Mouse (Mus musculus) forebrain, embryonic 12.5 days (tissue): ENCODE measurements around the gene Igflr1. TPM values are rescaled to one million over a fixed set of nuclear protein-coding genes. Genes with fewer than 3 reads are reported as not detected.

Experiments used
- ATAC-seq: fragments of 200-750 bp; cut with Nextera tagmentation; 2 replicates; pipeline ENCODE4 v1.8.0; 2017; ENCODE audit warnings: moderate TSS enrichment; ENCODE audit not compliant: low FRiP score
- H3K27ac ChIP-seq: fragments of 300-500 bp; sonication (generic); 2 replicates; pipeline ENCODE4 v1.5.1; 2016; ENCODE audit warnings: mild to moderate bottlenecking
- H3K27me3 ChIP-seq: fragments of 300-500 bp; sonication (generic); 2 replicates; pipeline ENCODE4 v1.6.1; 2016; ENCODE audit warnings: mild to moderate bottlenecking
- H3K36me3 ChIP-seq: fragments of 300-500 bp; sonication (generic); replicated peaks from 2 replicates; pipeline ENCODE4 v1.6.1; 2016; ENCODE audit warnings: mild to moderate bottlenecking
- H3K4me1 ChIP-seq: fragments of 300-500 bp; sonication (generic); 2 replicates; pipeline ENCODE4 v1.6.1; 2016
- H3K4me2 ChIP-seq: fragments of 300-500 bp; sonication (generic); 2 replicates; pipeline ENCODE4 v1.6.1; 2016; ENCODE audit warnings: mild to moderate bottlenecking, moderate library complexity
- H3K4me3 ChIP-seq: fragments of 300-500 bp; sonication (generic); replicated peaks from 2 replicates; pipeline ENCODE4 v1.5.1; 2016; ENCODE audit warnings: mild to moderate bottlenecking
- H3K9ac ChIP-seq: fragments of 300-500 bp; sonication (generic); 2 replicates; pipeline ENCODE4 v1.6.1; 2016; ENCODE audit warnings: mild to moderate bottlenecking
- H3K9me3 ChIP-seq: fragments of 300-500 bp; sonication (generic); 2 replicates; pipeline ENCODE4 v1.6.1; 2016
- WGBS: fragments of 180-500 bp; shearing (Covaris S2); methylation state at CpG from one replicate; pipeline ENCODE4 v1.1.7; 2016; 5-methylcytosine and 5-hydroxymethylcytosine counted together
- polyA plus RNA-seq: library from polyadenylated mRNA; unstranded; fragments of >200 nt; fragmentation: Nextera tagmentation; extraction: Ambion mirVana; gene quantifications from 2 replicates; pipeline ENCODE4 v1.2.1, GENCODE M21; 2016

Igflr1 gene
- polyA plus RNA-seq, 1 experiment from 2014 or later: 5.6 TPM

- Histone ChIP-seq H3K4me1 (no peaks in the 10 kb centered on the region), H3K9me3 (no peaks in the 10 kb centered on the region), H3K27me3 (no peaks in the 10 kb centered on the region), H3K27ac (no peak overlapping the region), H3K4me3 (no peak overlapping the region), H3K36me3 (peaks cover 99% of the 10 kb centered on the region), H3K9ac (no peak overlapping the region), H3K4me2 (no peak overlapping the region)
- ATAC-seq: no peak
- WGBS: 94% methylated on average over 8 of the region's 8 CpGs
Measured at GRCm38 (mm10) chr7:30579950-30580349, 14.7 kb downstream of the Igflr1 start.

- H3K36me3 ChIP-seq: peaks cover 99% of the 10 kb centered on the region
- WGBS: 97% methylated on average over 16 of the region's 16 CpGs
- peaks cover 5% of the 10 kb centered on the region for H3K4me1 ChIP-seq
- H3K4me3 ChIP-seq: no peak overlapping the region
- no peak overlapping the region for H3K27ac ChIP-seq
- no peaks in the 10 kb centered on the region for H3K9me3 ChIP-seq
- no peak for ATAC-seq
- H3K9ac ChIP-seq: no peak overlapping the region
- no peak overlapping the region for H3K4me2 ChIP-seq
- H3K27me3 ChIP-seq: no peaks in the 10 kb centered on the region
Measured at GRCm38 (mm10) chr7:30581547-30581946, 16.3 kb downstream of the Igflr1 start.

GRCm38 (mm10) chr7:30584339-30584738 is 19.1 kb downstream of the Igflr1 start:
- WGBS: 93% methylated on average over 10 of the region's 10 CpGs
- no peak overlapping the region for H3K9ac ChIP-seq
- H3K27ac ChIP-seq: no peak overlapping the region
- no peaks in the 10 kb centered on the region for H3K27me3 ChIP-seq
- no peaks in the 10 kb centered on the region for H3K9me3 ChIP-seq
- no peak for ATAC-seq
- no peak overlapping the region for H3K4me3 ChIP-seq
- H3K36me3 ChIP-seq: peaks cover 74% of the 10 kb centered on the region
- no peak overlapping the region for H3K4me2 ChIP-seq
- peaks cover 18% of the 10 kb centered on the region for H3K4me1 ChIP-seq

GRCm38 (mm10) chr7:30585170-30585569 is 19.9 kb downstream of the Igflr1 start:
- H3K4me3 ChIP-seq: no peak overlapping the region
- no peak overlapping the region for H3K4me2 ChIP-seq
- no peaks in the 10 kb centered on the region for H3K27me3 ChIP-seq
- H3K9me3 ChIP-seq: no peaks in the 10 kb centered on the region
- no peak overlapping the region for H3K27ac ChIP-seq
- no peak for ATAC-seq
- peaks cover 24% of the 10 kb centered on the region for H3K4me1 ChIP-seq
- no peak overlapping the region for H3K9ac ChIP-seq
- 94% methylated on average over 7 of the region's 7 CpGs for WGBS
- peaks cover 66% of the 10 kb centered on the region for H3K36me3 ChIP-seq

GRCm38 (mm10) chr7:30586455-30587020 is 21.3 kb downstream of the Igflr1 start:
- Histone ChIP-seq H3K27ac (no peak overlapping the region), H3K9me3 (no peaks in the 10 kb centered on the region), H3K9ac (peak overlapping the region; percentile 99; the same call in 1 of the 2 replicates), H3K4me2 (peak overlapping the region; percentile 96), H3K4me3 (peak overlapping the region; percentile 99), H3K36me3 (peaks cover 52% of the 10 kb centered on the region), H3K27me3 (no peaks in the 10 kb centered on the region), H3K4me1 (peaks cover 24% of the 10 kb centered on the region)
- no peak for ATAC-seq
- WGBS: 92% methylated on average over 28 of the region's 28 CpGs

- H3K27me3 ChIP-seq: no peaks in the 10 kb centered on the region
- peak overlapping the region; percentile 96 for H3K4me2 ChIP-seq
- peaks cover 27% of the 10 kb centered on the region for H3K4me1 ChIP-seq
- peaks cover 37% of the 10 kb centered on the region for H3K36me3 ChIP-seq
- H3K4me3 ChIP-seq: peak overlapping the region; percentile 99
- no peaks in the 10 kb centered on the region for H3K9me3 ChIP-seq
- peak overlapping the region; percentile 99 for H3K9ac ChIP-seq
- WGBS: under 1% methylated on average over 59 of the region's 67 CpGs
- H3K27ac ChIP-seq: peak overlapping the region; percentile 95
- ATAC-seq: peak; percentile 55
Measured at GRCm38 (mm10) chr7:30587842-30588667, 22.8 kb downstream of the Igflr1 start.

- H3K36me3 ChIP-seq: peaks cover 29% of the 10 kb centered on the region
- H3K9ac ChIP-seq: peak within 1 kb of the TSS; percentile 99
- H3K9me3 ChIP-seq: no peaks in the 10 kb centered on the region
- H3K4me3 ChIP-seq: peak within 1 kb of the TSS; percentile 99
- H3K27me3 ChIP-seq: no peaks in the 10 kb centered on the region
- peak within 1 kb of the TSS; percentile 96 for H3K4me2 ChIP-seq
- WGBS: under 1% methylated on average over 51 of the region's 68 CpGs
- H3K27ac ChIP-seq: peak within 1 kb of the TSS; percentile 95
- peak; percentile 96 for ATAC-seq
- peaks cover 27% of the 10 kb centered on the region for H3K4me1 ChIP-seq
Measured at GRCm38 (mm10) chr7:30588676-30589434, 23.6 kb downstream of the Igflr1 start, which contains the start of gene Kmt2b. TSS of gene Kmt2b (minus strand) at chr7:30588726.

- no peaks in the 10 kb centered on the region for H3K9me3 ChIP-seq
- H3K4me2 ChIP-seq: peak overlapping the region; percentile 96
- peak overlapping the region; percentile 95 for H3K27ac ChIP-seq
- no peaks in the 10 kb centered on the region for H3K27me3 ChIP-seq
- peak overlapping the region; percentile 99 for H3K9ac ChIP-seq
- peak overlapping the region; percentile 99 for H3K4me3 ChIP-seq
- H3K36me3 ChIP-seq: peaks cover 21% of the 10 kb centered on the region
- ATAC-seq: peak; percentile 60
- 29% methylated on average over 40 of the region's 40 CpGs for WGBS
- peaks cover 27% of the 10 kb centered on the region for H3K4me1 ChIP-seq
Measured at GRCm38 (mm10) chr7:30589435-30590301, 24.4 kb downstream of the Igflr1 start.

GRCm38 (mm10) chr7:30590927-30591604 is 25.8 kb downstream of the Igflr1 start:
- H3K9ac ChIP-seq: no peak overlapping the region
- H3K4me1 ChIP-seq: peaks cover 26% of the 10 kb centered on the region
- H3K36me3 ChIP-seq: peaks cover 7% of the 10 kb centered on the region
- no peaks in the 10 kb centered on the region for H3K27me3 ChIP-seq
- 88% methylated on average over 9 of the region's 9 CpGs for WGBS
- no peak overlapping the region for H3K4me2 ChIP-seq
- H3K27ac ChIP-seq: no peak overlapping the region
- H3K9me3 ChIP-seq: no peaks in the 10 kb centered on the region
- no peak for ATAC-seq
- H3K4me3 ChIP-seq: no peak overlapping the region

- Histone ChIP-seq H3K4me1 (peaks cover 21% of the 10 kb centered on the region), H3K4me3 (no peak overlapping the region), H3K27ac (no peak overlapping the region), H3K27me3 (no peaks in the 10 kb centered on the region), H3K9me3 (no peaks in the 10 kb centered on the region), H3K9ac (no peak overlapping the region), H3K4me2 (no peak overlapping the region), H3K36me3 (peaks cover 2% of the 10 kb centered on the region)
- 19% methylated on average over 4 of the region's 4 CpGs for WGBS
- ATAC-seq: no peak
Measured at GRCm38 (mm10) chr7:30591605-30591951, 26.4 kb downstream of the Igflr1 start.

GRCm38 (mm10) chr7:30592772-30593423 is 27.7 kb downstream of the Igflr1 start:
- H3K36me3 ChIP-seq: no peaks in the 10 kb centered on the region
- H3K4me2 ChIP-seq: no peak overlapping the region
- WGBS: 57% methylated on average over 5 of the region's 5 CpGs

More at GRCm38 (mm10) chr7:30592772-30593423, 27.7 kb downstream of the Igflr1 start:
- H3K4me1 ChIP-seq: peaks cover 8% of the 10 kb centered on the region
- no peak overlapping the region for H3K27ac ChIP-seq
- no peaks in the 10 kb centered on the region for H3K9me3 ChIP-seq
- H3K4me3 ChIP-seq: no peak overlapping the region
- no peak overlapping the region for H3K9ac ChIP-seq
- no peak for ATAC-seq
- H3K27me3 ChIP-seq: no peaks in the 10 kb centered on the region
